Mouse (Mus musculus): ENCODE data around the gene Slc12a9.

DNA sequence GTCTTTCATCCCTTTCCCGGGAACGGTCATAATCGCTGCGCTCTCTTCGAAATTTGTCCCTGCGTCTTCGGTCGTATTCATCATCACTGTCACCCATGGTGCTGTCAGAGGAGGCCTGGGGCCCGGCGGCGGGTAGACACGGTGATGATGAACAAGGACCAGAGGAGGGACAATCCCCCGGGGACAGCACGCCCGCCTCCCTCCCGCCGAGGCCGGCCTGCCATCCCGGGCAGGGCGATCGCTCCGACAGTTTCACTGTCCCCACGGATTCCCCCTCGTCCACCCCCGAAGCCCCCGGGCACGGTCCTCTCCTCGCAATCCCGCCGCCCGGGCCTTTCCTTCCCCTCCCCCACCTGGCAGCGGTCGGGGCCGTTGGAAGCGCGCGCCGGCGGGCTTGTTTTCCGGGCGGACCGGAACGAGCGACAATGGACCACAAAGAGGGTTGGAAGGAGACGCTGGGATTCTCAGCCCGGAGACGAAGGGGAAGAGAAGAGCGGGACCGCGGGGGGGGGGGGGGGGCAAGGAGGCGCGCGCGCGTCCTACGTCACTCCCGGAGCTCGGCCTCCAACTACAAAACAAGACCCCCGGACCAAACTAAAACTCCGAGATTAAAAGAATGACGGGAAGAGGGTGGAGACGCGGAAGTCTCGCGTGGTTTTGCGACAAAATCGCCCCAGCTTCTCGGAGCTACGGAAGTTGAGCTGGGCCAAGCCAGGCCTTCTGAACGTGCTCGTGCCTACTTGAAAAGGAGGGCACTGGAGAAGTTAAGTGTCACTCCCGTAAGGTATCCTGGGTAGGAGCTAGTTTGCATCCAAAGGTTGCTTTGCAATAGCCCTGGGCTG lies 26.1 kb downstream of the Slc12a9 start, which contains the start of gene Srrt:
- TF ChIP-seq POLR2A (IDR thresholded peaks at IDR 0.05; ENCODE audit: extremely low read depth, insufficient read depth, low read length) (0 out of 2 replicates have a peak, but pooled peaks have one; percentile 32), CTCF (IDR thresholded peaks at IDR 0.05; ENCODE audit: low read depth, low read length) (no peak)

All from liver, adult 2 months (tissue).